Mouse (Mus musculus) liver, embryonic 15.5 days (tissue): Measurements from ENCODE around the gene Stxbp3. TPM values are rescaled to one million over a fixed set of nuclear protein-coding genes. Genes with fewer than 3 reads are reported as not detected.

ENCODE experiments used
- ATAC-seq: fragments of 200-750 bp; cut with Nextera tagmentation; 2 replicates; pipeline ENCODE4 v1.8.0; 2017; ENCODE audit warnings: moderate number of reproducible peaks, mild to moderate bottlenecking, moderate library complexity; ENCODE audit not compliant: insufficient read depth
- H3K27ac ChIP-seq: fragments of 300-500 bp; sonication (generic); replicated peaks from 2 replicates; pipeline ENCODE4 v1.5.1; 2015; ENCODE audit warnings: mild to moderate bottlenecking, inconsistent platforms
- H3K27me3 ChIP-seq: fragments of 300-500 bp; sonication (generic); 2 replicates; pipeline ENCODE4 v1.6.1; 2015; ENCODE audit warnings: mild to moderate bottlenecking, inconsistent platforms
- H3K36me3 ChIP-seq: fragments of 300-500 bp; sonication (generic); replicated peaks from 2 replicates; pipeline ENCODE4 v1.6.1; 2015; ENCODE audit warnings: moderate library complexity, mild to moderate bottlenecking, inconsistent platforms
- H3K4me1 ChIP-seq: fragments of 300-500 bp; sonication (generic); replicated peaks from 2 replicates; pipeline ENCODE4 v1.6.1; 2015; ENCODE audit warnings: inconsistent platforms
- H3K4me2 ChIP-seq: fragments of 300-500 bp; sonication (generic); 2 replicates; pipeline ENCODE4 v1.6.1; 2015; ENCODE audit warnings: moderate library complexity, mild to moderate bottlenecking, inconsistent platforms
- H3K4me3 ChIP-seq: fragments of 300-500 bp; sonication (generic); replicated peaks from 2 replicates; pipeline ENCODE4 v1.5.1; 2015; ENCODE audit warnings: mild to moderate bottlenecking, inconsistent platforms
- H3K9ac ChIP-seq: fragments of 300-500 bp; sonication (generic); 2 replicates; pipeline ENCODE4 v1.6.1; 2015; ENCODE audit warnings: moderate library complexity, mild to moderate bottlenecking, inconsistent platforms
- H3K9me3 ChIP-seq: fragments of 300-500 bp; sonication (generic); replicated peaks from 2 replicates; pipeline ENCODE4 v1.6.1; 2016; ENCODE audit warnings: inconsistent platforms
- WGBS: fragments of 180-500 bp; shearing (Covaris S2); methylation state at CpG from one replicate; pipeline ENCODE4 v1.1.7; 2015; ENCODE audit warnings: mixed read lengths; ENCODE audit not compliant: insufficient replicate concordance; 5-methylcytosine and 5-hydroxymethylcytosine counted together
- polyA plus RNA-seq: library from polyadenylated mRNA; unstranded; fragments of >200 nt; fragmentation: Nextera tagmentation; extraction: Ambion mirVana; gene quantifications from 2 replicates; pipeline ENCODE4 v1.2.1, GENCODE M21; 2015

Stxbp3 gene
- polyA plus RNA-seq, 1 experiment from 2014 or later, result 16.8 TPM

GRCm38 (mm10) chr3:108796386-108796785 lies 43.9 kb downstream of the Stxbp3 start:
- H3K4me2 ChIP-seq, result no peak overlapping the region
- 0 out of 2 replicates have a peak, but pooled peaks cover 5% of the 10 kb centered on the region for H3K4me1 ChIP-seq
- no peaks in the 10 kb centered on the region for H3K9me3 ChIP-seq
- no peaks in the 10 kb centered on the region for H3K27me3 ChIP-seq
- H3K27ac ChIP-seq, result no peak overlapping the region
- WGBS, result 84% methylated on average over 4 of the region's 4 CpGs
- H3K9ac ChIP-seq, result no peak overlapping the region
- no peak overlapping the region for H3K4me3 ChIP-seq
- H3K36me3 ChIP-seq, result peaks cover 75% of the 10 kb centered on the region
- ATAC-seq, result no peak

DNA sequence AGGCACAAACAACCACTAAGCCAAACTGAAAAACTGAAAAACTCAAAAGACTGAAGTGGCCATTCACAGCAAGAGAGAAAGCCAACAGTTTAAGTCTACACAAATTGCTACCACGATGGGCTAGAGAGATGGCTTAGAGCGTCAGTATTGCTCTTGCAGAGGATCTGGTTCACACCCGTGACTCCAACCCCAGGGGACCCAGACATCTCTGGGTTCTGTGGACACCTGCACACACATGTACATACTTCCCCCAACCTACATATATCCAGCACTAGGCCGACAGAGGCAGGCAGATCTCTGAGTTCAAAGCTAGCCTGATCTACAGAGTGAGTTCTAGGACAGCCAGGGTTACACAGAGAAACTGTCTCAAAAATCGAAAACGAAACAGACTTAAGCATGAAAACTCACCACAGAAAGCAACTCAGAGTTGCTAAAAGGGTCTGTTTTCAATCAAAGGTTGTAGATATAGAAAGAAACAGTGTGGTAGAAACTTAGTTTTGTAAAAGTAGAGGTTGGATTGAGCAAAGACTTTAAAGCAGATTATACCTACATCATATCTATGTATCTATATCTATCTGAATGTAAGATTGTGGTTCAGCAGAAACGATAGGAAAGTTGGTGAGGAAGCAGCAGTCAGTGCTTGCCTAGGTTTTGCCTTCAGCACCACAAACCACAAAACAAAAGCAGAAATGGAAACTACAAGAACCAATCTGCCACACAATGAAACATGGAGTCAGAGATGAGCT lies 44.6 kb downstream of the Stxbp3 start:
- no peak for ATAC-seq
- Histone ChIP-seq H3K36me3 (peaks cover 68% of the 10 kb centered on the region), H3K4me1 (0 out of 2 replicates have a peak, but pooled peaks cover 5% of the 10 kb centered on the region), H3K4me3 (no peak overlapping the region), H3K27ac (no peak overlapping the region), H3K9me3 (no peaks in the 10 kb centered on the region), H3K27me3 (no peaks in the 10 kb centered on the region), H3K4me2 (no peak overlapping the region), H3K9ac (no peak overlapping the region)
- WGBS, result 67% methylated on average over 7 of the region's 7 CpGs

DNA sequence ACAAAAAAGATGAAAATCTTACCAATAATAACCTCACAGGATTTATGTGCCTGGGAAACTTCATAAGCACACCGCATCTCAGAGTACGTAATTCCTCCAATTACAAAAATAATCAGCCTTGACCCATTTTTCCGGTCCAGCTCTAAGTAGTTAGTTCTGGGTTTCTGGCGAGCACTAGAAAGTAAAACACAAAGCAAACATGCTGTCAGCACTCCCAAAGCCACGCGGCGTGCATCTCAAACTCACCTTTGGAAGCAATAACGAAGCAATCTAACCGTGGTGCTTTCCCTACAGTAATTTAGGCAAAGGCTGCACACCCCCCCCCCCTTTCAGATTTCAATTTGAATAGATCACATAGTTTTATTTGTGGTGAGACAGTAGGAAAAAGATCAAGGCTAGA lies 45.5 kb downstream of the Stxbp3 start:
- ATAC-seq, result no peak
- no peak overlapping the region for H3K4me2 ChIP-seq
- H3K4me1 ChIP-seq, result 0 out of 2 replicates have a peak, but pooled peaks cover 5% of the 10 kb centered on the region
- peaks cover 59% of the 10 kb centered on the region for H3K36me3 ChIP-seq
- H3K27ac ChIP-seq, result no peak overlapping the region
- no peak overlapping the region for H3K9ac ChIP-seq
- H3K27me3 ChIP-seq, result no peaks in the 10 kb centered on the region
- H3K4me3 ChIP-seq, result no peak overlapping the region
- H3K9me3 ChIP-seq, result no peaks in the 10 kb centered on the region
- WGBS, result 88% methylated on average over 9 of the region's 9 CpGs

- H3K27me3 ChIP-seq, result no peaks in the 10 kb centered on the region
- H3K9ac ChIP-seq, result no peak overlapping the region
- no peaks in the 10 kb centered on the region for H3K9me3 ChIP-seq
- peaks cover 7% of the 10 kb centered on the region; the same call in 1 of the 2 replicates for H3K4me1 ChIP-seq
- ATAC-seq, result no peak
- no peak overlapping the region for H3K4me2 ChIP-seq
- H3K36me3 ChIP-seq, result peaks cover 40% of the 10 kb centered on the region
- H3K4me3 ChIP-seq, result no peak overlapping the region
- no peak overlapping the region for H3K27ac ChIP-seq
Observed at GRCm38 (mm10) chr3:108792420-108792819, 47.9 kb downstream of the Stxbp3 start.

DNA sequence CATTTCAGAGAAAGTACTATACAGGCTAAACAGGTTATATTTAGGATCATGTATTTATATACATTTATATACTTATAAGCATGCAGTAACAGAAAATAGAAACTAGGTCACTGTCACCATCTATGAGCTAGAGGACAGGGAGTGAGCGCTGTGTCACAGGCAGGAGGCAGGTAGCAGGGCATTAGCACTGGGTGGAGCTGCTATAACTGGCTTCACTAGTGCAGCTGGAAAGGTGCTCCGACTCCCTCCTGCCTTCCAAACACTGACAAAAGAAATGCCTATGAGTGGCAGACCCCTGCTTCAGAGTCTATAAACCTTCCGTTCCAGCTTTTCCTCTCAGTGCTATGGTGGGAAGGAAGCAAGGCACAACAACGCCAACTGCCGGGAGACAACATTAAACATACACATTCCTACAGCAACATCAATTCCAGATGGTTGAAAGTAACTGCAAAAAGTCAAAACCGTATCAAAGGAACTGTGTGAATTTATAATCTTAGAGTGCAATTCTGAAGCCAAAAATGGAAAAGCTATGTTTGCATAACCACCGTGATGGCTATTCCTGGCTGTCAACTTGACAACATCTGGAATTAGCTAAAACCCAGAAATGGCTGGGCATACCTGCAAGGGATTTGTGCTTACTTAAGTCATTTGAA lies 49.1 kb downstream of the Stxbp3 start:
- H3K4me2 ChIP-seq, result no peak overlapping the region
- H3K9me3 ChIP-seq, result no peaks in the 10 kb centered on the region
- no peak overlapping the region for H3K27ac ChIP-seq
- no peaks in the 10 kb centered on the region for H3K27me3 ChIP-seq
- H3K9ac ChIP-seq, result no peak overlapping the region
- H3K4me3 ChIP-seq, result no peak overlapping the region
- H3K36me3 ChIP-seq, result peaks cover 29% of the 10 kb centered on the region
- ATAC-seq, result no peak
- WGBS, result 88% methylated on average over 7 of the region's 7 CpGs
- peaks cover 3% of the 10 kb centered on the region; the same call in 1 of the 2 replicates for H3K4me1 ChIP-seq

- WGBS, result 76% methylated on average over 3 of the region's 3 CpGs
- no peak for ATAC-seq
- H3K27ac ChIP-seq, result no peak overlapping the region
Observed at GRCm38 (mm10) chr3:108790499-108790898, 49.8 kb downstream of the Stxbp3 start.

DNA sequence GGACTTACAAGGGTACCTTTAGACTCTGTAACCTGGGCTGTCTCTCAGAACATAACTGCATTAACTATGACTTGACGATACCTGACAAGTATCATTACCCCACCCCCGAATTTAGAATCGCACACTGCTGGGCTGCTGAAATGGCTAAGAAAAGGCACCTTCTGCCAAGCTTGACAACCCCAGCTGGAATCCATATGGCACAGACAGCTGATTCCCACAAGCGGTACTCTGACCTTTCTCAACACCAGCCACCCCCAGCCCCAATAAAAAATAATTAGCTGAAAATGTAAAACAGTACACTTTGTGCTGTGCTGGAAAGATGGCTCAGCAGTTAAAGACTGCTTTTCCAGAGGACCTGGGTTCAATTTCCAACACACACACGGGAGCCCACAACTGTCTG lies 51.0 kb downstream of the Stxbp3 start:
- Histone ChIP-seq H3K4me2 (no peak overlapping the region), H3K9me3 (no peaks in the 10 kb centered on the region), H3K4me1 (peaks cover 3% of the 10 kb centered on the region; the same call in 1 of the 2 replicates), H3K27ac (no peak overlapping the region), H3K36me3 (peaks cover 18% of the 10 kb centered on the region), H3K4me3 (no peak overlapping the region), H3K9ac (no peak overlapping the region), H3K27me3 (no peaks in the 10 kb centered on the region)
- WGBS, result 78% methylated on average over 5 of the region's 5 CpGs
- no peak for ATAC-seq

More at GRCm38 (mm10) chr3:108790499-108790898, 49.8 kb downstream of the Stxbp3 start:
- Histone ChIP-seq H3K9ac (no peak overlapping the region), H3K4me2 (no peak overlapping the region), H3K4me3 (no peak overlapping the region), H3K9me3 (no peaks in the 10 kb centered on the region), H3K27me3 (no peaks in the 10 kb centered on the region), H3K36me3 (peaks cover 26% of the 10 kb centered on the region), H3K4me1 (peaks cover 3% of the 10 kb centered on the region; the same call in 1 of the 2 replicates)

- peaks cover 9% of the 10 kb centered on the region; the same call in 1 of the 2 replicates for H3K36me3 ChIP-seq
- no peak for ATAC-seq
- H3K9me3 ChIP-seq, result no peaks in the 10 kb centered on the region
- H3K27ac ChIP-seq, result no peak overlapping the region
- no peak overlapping the region for H3K4me2 ChIP-seq
- H3K27me3 ChIP-seq, result no peaks in the 10 kb centered on the region
- 67% methylated on average over 4 of the region's 4 CpGs for WGBS
- peaks cover 3% of the 10 kb centered on the region; the same call in 1 of the 2 replicates for H3K4me1 ChIP-seq
- H3K4me3 ChIP-seq, result no peak overlapping the region
- no peak overlapping the region for H3K9ac ChIP-seq
Observed at GRCm38 (mm10) chr3:108788455-108788794, 51.9 kb downstream of the Stxbp3 start.

- Histone ChIP-seq H3K4me3 (no peak overlapping the region), H3K27ac (no peak overlapping the region), H3K9me3 (no peaks in the 10 kb centered on the region), H3K4me2 (no peak overlapping the region), H3K9ac (no peak overlapping the region), H3K4me1 (peaks cover 3% of the 10 kb centered on the region; the same call in 1 of the 2 replicates), H3K36me3 (peaks cover 8% of the 10 kb centered on the region; the same call in 1 of the 2 replicates), H3K27me3 (no peaks in the 10 kb centered on the region)
- 40% methylated on average over 12 of the region's 12 CpGs for WGBS
- no peak for ATAC-seq
Observed at GRCm38 (mm10) chr3:108787754-108788454, 52.4 kb downstream of the Stxbp3 start.

GRCm38 (mm10) chr3:108786520-108786919 lies 53.8 kb downstream of the Stxbp3 start:
- H3K27me3 ChIP-seq, result no peaks in the 10 kb centered on the region
- no peaks in the 10 kb centered on the region for H3K9me3 ChIP-seq
- no peaks in the 10 kb centered on the region for H3K36me3 ChIP-seq
- 56% methylated on average over 6 of the region's 6 CpGs for WGBS
- H3K4me1 ChIP-seq, result peaks cover 3% of the 10 kb centered on the region; the same call in 1 of the 2 replicates
- H3K4me2 ChIP-seq, result no peak overlapping the region
- H3K4me3 ChIP-seq, result no peak overlapping the region
- no peak overlapping the region for H3K9ac ChIP-seq
- H3K27ac ChIP-seq, result no peak overlapping the region
- ATAC-seq, result no peak

GRCm38 (mm10) chr3:108782364-108782895 lies 57.9 kb downstream of the Stxbp3 start:
- no peaks in the 10 kb centered on the region for H3K4me1 ChIP-seq
- peaks cover 4% of the 10 kb centered on the region; the same call in 1 of the 2 replicates for H3K27me3 ChIP-seq
- H3K4me3 ChIP-seq, result no peak overlapping the region
- H3K36me3 ChIP-seq, result no peaks in the 10 kb centered on the region
- no peak overlapping the region for H3K27ac ChIP-seq
- ATAC-seq, result no peak
- H3K9me3 ChIP-seq, result no peaks in the 10 kb centered on the region
- no peak overlapping the region for H3K9ac ChIP-seq
- no peak overlapping the region for H3K4me2 ChIP-seq
- WGBS, result 66% methylated on average over 6 of the region's 6 CpGs
